Mouse (Mus musculus) telencephalon, adult 2 months (tissue): ENCODE measurements at regions not wholly inside any gene's neighbourhood (a gene's known extent, or its start where the extent isn't known, plus 50 kb on each side); places are given as distances from the start of the nearest gene placed in this dataset.

Experiments used
- DNase-seq: peaks from one replicate; pipeline ENCODE4 v3.0.0-alpha.2; 2011; ENCODE audit warnings: low read depth, low spot score

GRCm38 (mm10) chr15:45453797-45454196 lies 5319.6 kb downstream of the 9330182O14Rik start:
- DNase-seq = peak; percentile 60

GRCm38 (mm10) chr15:45470425-45470824 lies 5336.3 kb downstream of the 9330182O14Rik start:
- no peak for DNase-seq

- DNase-seq = no peak
These were observed 5339.0 kb downstream of the 9330182O14Rik start for GRCm38 (mm10) chr15:45473191-45473590.

- DNase-seq = no peak
These were observed 5376.1 kb downstream of the 9330182O14Rik start for GRCm38 (mm10) chr15:45510271-45510670.
